Mouse (Mus musculus) left cerebral cortex, adult 8-10 months (tissue): ENCODE measurements around the gene Apopt1. TPM values are rescaled to one million over a fixed set of nuclear protein-coding genes. Genes with fewer than 3 reads are reported as not detected.
A peak's percentile ranks its signal among the peaks of the same experiment; 100 is the strongest.

Experiments used
- DNase-seq, 2 experiments: peaks; one replicate each; pipeline ENCODE4 v3.0.0; 2022; ENCODE audit warnings: low spot score in 2 of 2
- total RNA-seq, 4 experiments: library from RNA; stranded (reverse); gene quantifications; 2 replicates each; pipeline ENCODE4 v1.2.4; 2022

The Apopt1 gene
- total RNA-seq, 4 experiments from 2014 or later, result 38.6 to 41.1 (median 39.6) TPM

DNA sequence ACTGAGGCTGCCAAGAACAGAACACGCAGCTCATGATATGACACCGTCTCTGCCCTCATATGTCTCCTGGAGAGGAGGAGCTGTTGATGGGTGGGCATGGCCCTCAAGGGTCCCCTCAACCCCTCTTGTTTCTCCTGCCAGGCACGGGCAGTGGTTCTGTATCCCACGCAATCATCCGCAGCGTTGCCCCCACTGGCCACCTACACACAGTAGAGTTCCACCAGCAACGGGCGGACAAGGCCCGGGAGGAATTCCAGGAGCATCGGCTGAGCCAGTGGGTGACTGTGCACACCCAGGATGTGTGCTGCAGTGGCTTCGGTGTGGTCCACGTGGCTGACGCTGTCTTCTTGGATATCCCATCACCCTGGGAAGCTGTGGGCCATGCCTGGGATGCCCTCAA, 32.4 kb upstream of the Apopt1 start:
- no peak for DNase-seq

- DNase-seq, result no peak
Observed at GRCm38 (mm10) chr12:111681305-111681704, 31.8 kb upstream of the Apopt1 start.

DNA sequence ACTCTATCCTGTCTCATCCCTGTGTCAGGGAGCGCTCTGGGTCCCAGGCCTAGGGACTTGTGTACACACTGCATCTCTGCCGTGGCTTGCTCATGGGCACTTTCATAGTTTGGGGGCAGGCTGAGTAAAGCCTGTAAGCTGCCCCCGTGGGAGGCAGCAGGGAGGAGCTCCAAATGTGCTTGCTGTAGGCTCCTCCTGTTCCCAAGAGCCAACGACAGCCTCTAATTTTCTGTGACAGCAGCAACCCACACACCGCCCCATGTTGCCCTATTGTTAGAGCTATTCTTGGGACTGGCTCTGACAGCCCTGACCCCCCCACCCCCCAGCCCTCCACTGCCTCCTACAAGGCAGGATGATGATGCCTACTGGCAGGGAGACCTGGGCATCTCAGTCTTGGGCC, 31.1 kb upstream of the Apopt1 start:
- no peak for DNase-seq

DNA sequence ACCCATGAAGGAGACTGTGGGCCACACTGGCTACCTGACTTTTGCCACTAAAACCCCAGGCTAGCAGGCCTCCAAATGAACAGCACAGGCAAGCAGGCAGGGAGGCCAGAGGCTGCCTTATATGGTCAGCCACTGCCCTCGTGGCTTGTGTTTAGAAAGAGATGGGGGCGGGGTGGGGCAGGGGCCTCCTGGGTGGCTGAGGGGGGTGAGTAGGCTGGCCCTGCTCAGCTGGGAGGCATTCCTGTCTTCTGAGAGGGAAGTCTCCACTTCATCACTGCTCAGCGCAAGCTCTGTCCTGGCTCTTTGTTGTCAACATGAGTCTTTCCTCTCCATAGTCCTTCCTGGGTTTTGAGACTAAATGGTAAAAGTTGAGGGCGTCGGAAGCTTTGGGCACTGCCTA, 30.3 kb upstream of the Apopt1 start:
- DNase-seq, result no peak

- DNase-seq, result no peak
Observed at GRCm38 (mm10) chr12:111686390-111686789, 26.7 kb upstream of the Apopt1 start.

DNA sequence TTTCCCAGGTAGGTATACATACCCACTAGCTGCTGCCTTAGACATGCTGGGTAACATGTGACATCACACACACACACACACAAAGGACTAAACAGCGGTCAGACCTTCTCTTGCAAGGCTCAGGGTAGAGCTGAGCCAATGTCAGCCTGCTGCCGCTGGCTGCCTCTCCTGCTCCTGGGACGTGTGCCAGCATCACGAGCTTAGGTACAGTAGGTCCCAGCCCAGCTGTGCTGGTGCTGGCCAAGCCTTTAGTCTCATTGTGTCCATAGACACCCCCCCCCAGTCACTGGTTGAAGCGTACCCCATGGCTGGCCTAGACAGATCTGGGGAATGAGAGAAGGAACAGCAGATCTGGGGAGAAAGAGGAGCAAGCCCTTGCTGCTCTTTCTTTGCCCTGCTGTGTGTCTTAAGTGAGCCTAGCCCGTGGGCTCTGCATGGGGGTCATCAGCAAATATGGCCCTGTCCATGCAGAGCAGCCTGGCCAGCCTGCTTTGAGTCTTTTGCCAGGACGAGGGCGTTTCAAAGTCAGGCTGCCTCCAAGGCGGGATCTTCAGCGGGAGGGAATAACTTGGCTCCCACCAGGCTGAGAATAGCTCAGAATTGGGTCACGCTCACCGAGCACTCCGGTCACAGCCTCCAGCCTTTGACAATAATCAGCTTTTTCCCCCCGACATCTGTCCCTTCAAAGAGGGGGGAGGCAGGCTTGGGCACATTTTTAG, 25.6 kb upstream of the Apopt1 start:
- peak in 1 of 2 experiments; percentile 79 for DNase-seq

DNA sequence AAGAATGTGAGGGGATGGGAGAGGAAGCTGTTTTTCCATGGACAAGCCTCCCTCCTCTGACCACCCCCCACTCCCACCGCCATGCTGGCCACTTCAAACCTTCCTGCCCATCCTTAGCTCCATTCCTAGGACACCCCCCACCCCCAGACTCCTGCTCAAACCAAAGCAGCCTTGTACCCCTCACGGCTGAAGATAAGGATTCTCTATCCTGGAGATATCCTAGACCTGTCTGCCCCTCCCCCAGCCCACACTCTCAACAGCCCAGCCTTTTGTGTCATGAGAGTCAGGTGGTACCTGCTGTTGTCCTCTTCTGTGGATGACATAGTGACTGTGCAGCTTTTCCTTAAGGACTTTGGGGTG, 25.0 kb upstream of the Apopt1 start:
- DNase-seq, result no peak

DNA sequence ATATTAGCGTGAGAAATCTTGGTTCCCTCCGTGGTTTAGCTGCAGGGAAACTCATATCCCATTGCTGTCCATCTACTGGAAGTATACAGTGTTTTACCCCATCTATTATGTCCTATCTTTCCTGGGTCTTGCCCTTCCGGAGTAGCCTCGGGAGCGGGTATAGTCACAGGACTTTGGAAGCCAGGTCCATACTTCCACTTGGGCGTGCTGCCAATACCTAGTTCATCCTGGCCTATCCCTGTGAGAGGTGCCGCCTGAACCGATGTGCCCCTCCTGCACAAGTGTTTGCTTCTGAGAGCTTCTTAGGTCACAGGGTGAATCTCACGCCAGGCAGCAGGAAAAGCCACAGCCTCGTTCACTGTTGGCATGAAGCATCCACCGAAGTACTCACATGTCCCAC, 23.6 kb upstream of the Apopt1 start:
- no peak for DNase-seq

GRCm38 (mm10) chr12:111691346-111691872, 21.7 kb upstream of the Apopt1 start:
- DNase-seq, result no peak

DNA sequence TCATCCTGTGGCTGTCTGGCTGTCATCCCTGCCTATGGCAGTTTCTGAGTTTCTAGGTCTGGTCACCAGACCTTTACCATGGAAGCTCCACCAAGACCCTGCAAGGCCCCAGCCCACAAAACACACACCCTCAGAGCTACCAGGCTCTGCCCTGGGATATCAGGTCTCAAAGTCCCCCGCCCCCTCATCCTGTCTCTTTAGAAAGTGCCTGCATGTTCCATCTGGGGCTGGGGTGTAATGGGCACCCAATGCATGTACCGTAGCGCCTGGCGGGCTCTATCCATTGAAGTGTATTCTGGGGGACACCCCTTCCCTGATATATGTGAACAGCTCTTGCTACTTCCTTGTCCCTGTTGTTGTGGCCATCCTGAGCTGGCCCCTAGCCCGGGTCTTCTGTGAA, 20.2 kb upstream of the Apopt1 start:
- no peak for DNase-seq

DNA sequence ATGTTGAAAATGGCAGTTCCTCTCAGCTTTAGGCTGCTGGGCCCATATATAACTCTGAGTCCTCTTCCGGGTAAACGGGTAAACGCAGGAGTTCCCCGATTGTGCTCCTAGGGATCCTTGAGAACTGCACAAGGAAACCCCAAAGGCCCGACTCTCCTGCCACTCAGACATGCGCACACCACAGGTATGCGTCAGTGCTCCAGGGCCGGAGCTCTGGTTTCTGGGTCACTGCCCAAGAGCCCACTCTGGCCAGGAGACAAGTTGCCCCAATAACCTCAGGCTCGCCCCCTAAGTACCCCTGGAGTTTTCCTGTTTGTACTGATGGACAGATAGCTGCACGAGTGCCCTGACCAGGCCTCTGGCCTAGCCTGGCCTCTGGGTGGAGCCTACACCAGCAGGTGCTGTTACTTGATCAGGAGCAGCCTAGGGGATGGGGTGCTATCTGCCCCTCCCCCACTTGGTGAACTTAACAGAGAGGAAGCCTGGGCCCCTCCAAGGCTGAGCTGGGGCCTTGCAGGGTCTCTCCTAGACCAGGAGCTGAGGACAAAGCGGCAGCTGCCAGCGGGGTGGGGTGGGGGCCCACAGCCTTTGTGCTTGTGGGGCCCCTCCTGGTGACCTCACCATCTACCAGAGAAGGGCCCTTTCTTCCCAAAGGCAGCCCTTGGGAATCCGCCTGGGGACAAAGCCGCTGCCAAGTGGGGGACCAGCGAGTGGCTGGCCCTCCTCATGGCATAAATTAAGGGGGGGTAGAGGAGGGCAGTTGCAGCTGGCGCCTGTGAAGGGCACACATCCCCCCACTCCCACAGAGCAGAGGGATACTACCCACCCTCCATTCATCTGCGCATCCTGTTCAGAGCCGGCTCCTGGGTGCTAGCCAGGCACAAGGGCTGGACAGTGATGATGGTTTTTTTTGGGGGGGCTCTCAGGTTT, 19.5 kb upstream of the Apopt1 start:
- peak in 1 of 2 experiments; percentile 91 for DNase-seq

DNA sequence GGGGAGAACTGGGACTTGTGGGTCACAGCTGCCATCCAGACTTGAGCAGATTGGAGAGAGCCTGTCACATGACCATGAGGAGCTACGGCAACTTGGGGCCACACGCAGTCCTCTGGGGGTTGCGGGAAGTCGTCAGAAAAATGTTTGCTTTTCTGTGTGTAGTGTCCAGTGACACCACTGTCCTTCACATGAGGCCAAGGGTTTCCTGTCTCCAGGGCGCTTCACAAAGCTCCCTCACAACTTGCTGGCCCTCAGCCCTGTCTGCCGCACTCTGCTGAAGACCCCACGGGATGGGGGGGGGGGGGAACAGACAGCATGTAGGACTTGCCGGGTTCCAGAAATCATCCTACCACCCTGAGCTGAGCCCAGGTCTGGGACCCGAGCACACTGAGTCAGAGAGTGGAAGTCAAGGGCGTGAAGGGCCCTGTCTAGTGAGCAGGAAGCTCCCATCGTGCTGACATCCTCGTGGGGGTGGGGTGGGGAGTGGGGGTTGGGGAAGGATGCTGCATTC, 18.7 kb upstream of the Apopt1 start:
- no peak for DNase-seq

DNA sequence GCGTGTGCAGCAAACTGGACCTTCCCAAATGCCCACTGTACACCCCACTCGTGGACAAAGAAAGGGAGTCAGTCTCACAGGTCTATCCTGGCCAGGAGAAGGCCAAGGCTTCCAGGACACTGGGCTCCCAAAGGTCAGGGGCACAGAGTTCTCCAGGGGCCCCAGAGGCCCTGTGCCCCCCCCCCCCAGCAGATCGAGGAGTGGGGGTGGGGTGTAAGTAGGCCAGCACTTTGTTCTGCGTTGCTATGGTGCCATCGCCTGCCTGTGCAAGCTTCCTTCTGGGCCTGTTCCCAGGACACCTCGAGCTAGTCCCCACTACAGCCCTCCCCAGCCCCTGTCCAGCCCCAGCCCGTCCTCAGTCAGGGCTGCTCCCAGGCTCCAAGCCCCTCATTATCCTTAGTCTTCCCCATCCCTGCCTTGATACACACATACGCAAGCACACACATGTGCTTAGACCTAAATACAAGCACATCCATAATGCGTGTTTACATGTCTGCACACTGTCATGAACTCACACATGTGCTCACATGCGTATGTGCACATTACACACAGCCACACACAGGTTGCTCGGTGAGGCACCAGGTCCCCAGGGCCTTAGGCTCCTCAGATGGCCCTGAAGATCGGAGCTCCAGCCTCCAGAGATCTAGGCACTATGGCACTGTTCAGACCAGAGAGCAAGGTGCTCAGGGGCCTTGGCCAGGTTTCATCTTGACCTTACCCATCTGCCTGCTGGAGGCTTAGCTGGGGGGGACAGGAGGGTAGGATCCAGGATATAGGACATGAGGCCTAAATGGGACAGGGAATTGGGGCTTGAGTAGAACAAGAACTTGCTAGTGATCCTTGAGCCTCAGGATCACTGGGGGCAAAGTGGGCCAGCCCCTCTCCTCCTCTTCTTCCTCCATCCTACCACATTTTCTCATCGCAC, 17.9 kb upstream of the Apopt1 start:
- no peak for DNase-seq

DNA sequence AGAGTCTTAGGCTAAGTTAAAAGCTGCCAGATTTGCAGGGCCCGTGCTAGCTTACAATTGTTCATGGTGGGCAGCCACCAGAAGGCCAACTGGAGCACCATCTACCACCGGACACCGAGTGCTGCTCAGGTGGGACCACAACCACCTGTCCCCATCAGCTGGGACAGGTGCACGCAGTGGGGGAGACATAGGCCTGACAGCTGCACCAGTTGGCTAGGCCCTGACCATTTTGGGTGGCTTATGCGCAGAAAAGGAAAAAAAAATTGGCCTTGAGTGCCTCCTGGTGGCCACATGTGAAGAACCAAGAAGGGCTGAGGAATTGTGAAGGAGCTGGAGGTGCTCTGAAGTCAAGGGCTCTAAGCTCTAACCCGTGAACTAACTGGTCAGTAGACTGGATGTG, 16.8 kb upstream of the Apopt1 start:
- no peak for DNase-seq

DNA sequence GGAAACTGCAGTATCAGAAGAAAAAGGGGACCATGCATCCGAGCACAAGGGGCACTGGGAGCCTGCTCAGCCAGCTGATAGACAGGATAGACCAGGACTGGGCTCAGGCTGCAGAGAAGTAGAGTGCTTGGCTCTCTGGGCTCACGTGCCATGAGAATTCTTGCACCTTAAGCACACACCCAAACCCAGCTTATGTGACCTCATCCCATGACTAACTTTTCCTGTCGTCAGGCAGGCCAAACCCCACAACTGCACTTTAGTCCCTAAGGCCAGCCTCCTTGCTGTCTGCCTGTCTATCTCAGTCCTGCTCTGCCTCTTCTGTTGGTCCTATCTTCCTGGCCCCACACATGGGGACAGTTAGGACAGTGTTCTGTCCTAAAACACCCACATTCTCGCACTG, 15.4 kb upstream of the Apopt1 start:
- DNase-seq, result no peak

GRCm38 (mm10) chr12:111698346-111698913, 14.6 kb upstream of the Apopt1 start:
- no peak for DNase-seq

GRCm38 (mm10) chr12:111699542-111699941, 13.5 kb upstream of the Apopt1 start:
- peak in 1 of 2 experiments; percentile 75 for DNase-seq

GRCm38 (mm10) chr12:111700920-111701458, 12.1 kb upstream of the Apopt1 start:
- peak in 1 of 2 experiments; percentile 78 for DNase-seq

- no peak for DNase-seq
Observed at GRCm38 (mm10) chr12:111703301-111703700, 9.8 kb upstream of the Apopt1 start.

- no peak for DNase-seq
Observed at GRCm38 (mm10) chr12:111704609-111705008, 8.5 kb upstream of the Apopt1 start.
